Mouse (Mus musculus) thymus, adult 2 months (tissue): ENCODE results near the gene Gm20388.

Source experiments
- CTCF ChIP-seq: fragments of 200-500 bp; IDR thresholded peaks from 2 replicates; pipeline ENCODE4 v1.5.1; 2012; ENCODE audit warnings: mild to moderate bottlenecking, control low read depth, low read length, moderate library complexity, borderline replicate concordance; ENCODE audit not compliant: control insufficient read depth, poor library complexity, insufficient read depth; ENCODE audit errors: extremely low read depth
- POLR2A ChIP-seq: fragments of 200-500 bp; IDR thresholded peaks from 2 replicates; pipeline ENCODE4 v1.6.1; 2012; ENCODE audit warnings: mild to moderate bottlenecking, low read length, control low read depth, moderate library complexity; ENCODE audit not compliant: control insufficient read depth, poor library complexity, insufficient read depth; ENCODE audit errors: extremely low read depth

DNA sequence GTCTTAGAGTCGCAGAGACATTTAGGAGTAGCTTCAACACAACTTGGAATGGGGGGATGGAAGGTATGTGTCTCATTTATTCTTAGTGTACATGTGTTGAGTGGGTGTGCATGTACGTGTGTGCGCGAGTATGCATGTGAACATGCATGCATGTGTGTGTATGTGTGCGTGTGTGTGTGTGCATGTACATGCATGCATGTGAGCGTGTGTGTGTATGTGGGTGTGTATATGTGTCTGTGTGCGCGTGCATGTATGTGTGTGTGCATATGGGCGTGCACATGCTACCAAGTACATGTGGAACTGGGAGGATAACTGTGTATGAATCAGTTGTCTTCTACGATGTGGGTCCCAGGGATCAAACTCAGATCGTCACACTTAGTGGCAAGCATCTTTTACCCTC is 2826.0 kb downstream of the Gm20388 start:
- no peak for TF ChIP-seq CTCF
- no peak for TF ChIP-seq POLR2A
